Comparison of ENCODE assay signal across 8 mouse cellular contexts in genomic region chr17:46857361-46857902, GRCm38 (mm10). TPM values are rescaled to one million over a fixed set of nuclear protein-coding genes. Genes with fewer than 3 reads are reported as not detected.
DNase-seq lines count a peak whose midpoint lies in the region; ATAC-seq lines count a peak whose summit lies in the region.

No protein-coding gene starts in this region.

- H3K36me3 ChIP-seq in embryonic facial prominence, embryonic 11.5 days (replicated peaks; ENCODE audit: control insufficient read depth, insufficient read depth, low read depth, low read length): no peaks in the 10 kb centered on the region
- 0 out of 2 replicates have a peak, but pooled peaks cover 5% of the 10 kb centered on the region for H3K36me3 ChIP-seq in limb, embryonic 13.5 days
- no peaks in the 10 kb centered on the region for H3K36me3 ChIP-seq in midbrain, embryonic 16.5 days (ENCODE audit: control insufficient read depth, insufficient read depth, low read length)

- H3K4me1 ChIP-seq in embryonic facial prominence, embryonic 11.5 days (ENCODE audit: control insufficient read depth, insufficient read depth, low read length): peaks cover 2% of the 10 kb centered on the region; the same call in 1 of the 2 replicates
- H3K4me1 ChIP-seq in limb, embryonic 13.5 days: peaks cover 40% of the 10 kb centered on the region
- peaks cover 43% of the 10 kb centered on the region for H3K4me1 ChIP-seq in midbrain, embryonic 16.5 days (ENCODE audit: control insufficient read depth, insufficient read depth, low read length)

- DNase-seq in spleen, adult 18-20 months: peak; percentile 72 to 75
- DNase-seq in spleen, adult 12 weeks (ENCODE audit: low spot score): no peak
- DNase-seq in embryonic facial prominence, embryonic 11.5 days (ENCODE audit: low spot score): no peak
- DNase-seq in heart, adult 11 months: peak; percentile 99
- peak; percentile 82 for DNase-seq in kidney, adult 18-20 months
- DNase-seq in spleen, postnatal 4 days (ENCODE audit: low spot score in 2 of 2): peak; percentile 75 to 90

- ATAC-seq in embryonic facial prominence, embryonic 11.5 days (replicated peaks; ENCODE audit: insufficient number of reproducible peaks, low FRiP score, low TSS enrichment, low read depth): peak; percentile 80
- ATAC-seq in limb, embryonic 13.5 days (ENCODE audit: low FRiP score, low read depth): peak; percentile 81
- ATAC-seq in midbrain, embryonic 16.5 days: peak; percentile 76

- WGBS in embryonic facial prominence, embryonic 11.5 days: under 1% methylated on average over 35 of the region's 52 CpGs
- WGBS in limb, embryonic 13.5 days: 0% methylated on average over 46 of the region's 52 CpGs
- 0% methylated on average over 16 of the region's 52 CpGs for WGBS in midbrain, embryonic 16.5 days

- H3K27me3 ChIP-seq in embryonic facial prominence, embryonic 11.5 days (ENCODE audit: control insufficient read depth, insufficient read depth, low read length): no peaks in the 10 kb centered on the region
- no peaks in the 10 kb centered on the region for H3K27me3 ChIP-seq in limb, embryonic 13.5 days
- no peaks in the 10 kb centered on the region for H3K27me3 ChIP-seq in midbrain, embryonic 16.5 days (ENCODE audit: control insufficient read depth, insufficient read depth, low read depth, low read length)

- peak overlapping the region; percentile 98 for H3K9ac ChIP-seq in embryonic facial prominence, embryonic 11.5 days (replicated peaks; ENCODE audit: low read length)
- peak overlapping the region; percentile 100 for H3K9ac ChIP-seq in limb, embryonic 13.5 days
- H3K9ac ChIP-seq in midbrain, embryonic 16.5 days (ENCODE audit: low read depth, low read length): peak overlapping the region; percentile 83

- H3K4me2 ChIP-seq in embryonic facial prominence, embryonic 11.5 days (ENCODE audit: low read depth, low read length): peak overlapping the region; percentile 32
- H3K4me2 ChIP-seq in limb, embryonic 13.5 days (replicated peaks): peak overlapping the region; percentile 73
- peak overlapping the region; percentile 73 for H3K4me2 ChIP-seq in midbrain, embryonic 16.5 days (ENCODE audit: low read length)

- H3K27ac ChIP-seq in embryonic facial prominence, embryonic 11.5 days (replicated peaks; ENCODE audit: low read depth, low read length): peak overlapping the region; percentile 100
- peak overlapping the region; percentile 100 for H3K27ac ChIP-seq in limb, embryonic 13.5 days
- peak overlapping the region; percentile 100 for H3K27ac ChIP-seq in midbrain, embryonic 16.5 days (ENCODE audit: low read length)

- no peaks in the 10 kb centered on the region for H3K9me3 ChIP-seq in embryonic facial prominence, embryonic 11.5 days (replicated peaks; ENCODE audit: control insufficient read depth, low read length)
- no peaks in the 10 kb centered on the region for H3K9me3 ChIP-seq in limb, embryonic 13.5 days
- no peaks in the 10 kb centered on the region for H3K9me3 ChIP-seq in midbrain, embryonic 16.5 days (replicated peaks; ENCODE audit: control insufficient read depth, low read length, poor library complexity, severe bottlenecking)

- peak overlapping the region; percentile 84 for H3K4me3 ChIP-seq in embryonic facial prominence, embryonic 11.5 days (ENCODE audit: low read depth, low read length)
- H3K4me3 ChIP-seq in limb, embryonic 13.5 days: peak overlapping the region; percentile 94
- peak overlapping the region; percentile 56 for H3K4me3 ChIP-seq in midbrain, embryonic 16.5 days (ENCODE audit: low read depth, low read length)

RNA-seq across cellular contexts. Expression of gene Bicral, which starts 0.8 kb away (rescaled TPM):
- 4.7 TPM in 2 replicates for polyA plus RNA-seq in embryonic facial prominence, embryonic 11.5 days (2014; fragmentation: Nextera tagmentation; extraction: Ambion mirVana)
- 3.9 and 4.6 TPM in 2 replicates for polyA plus RNA-seq in limb, embryonic 13.5 days (2015; fragmentation: Nextera tagmentation; extraction: Ambion mirVana)
- polyA plus RNA-seq in midbrain, embryonic 16.5 days (2015; fragmentation: Nextera tagmentation; extraction: Ambion mirVana): 9.5 and 10.9 TPM in 2 replicates

RNA-seq across cellular contexts. Expression of gene Tbcc, which starts 33.1 kb away (rescaled TPM):
- polyA plus RNA-seq in embryonic facial prominence, embryonic 11.5 days (2014; fragmentation: Nextera tagmentation; extraction: Ambion mirVana): 73.7 and 78.8 TPM in 2 replicates
- polyA plus RNA-seq in limb, embryonic 13.5 days (2015; fragmentation: Nextera tagmentation; extraction: Ambion mirVana): 57.8 and 58.0 TPM in 2 replicates
- 49.5 and 52.6 TPM in 2 replicates for polyA plus RNA-seq in midbrain, embryonic 16.5 days (2015; fragmentation: Nextera tagmentation; extraction: Ambion mirVana)

RNA-seq across cellular contexts. Expression of gene Prph2, which starts 52.8 kb away (rescaled TPM):
- not detected in 2 replicates for polyA plus RNA-seq in embryonic facial prominence, embryonic 11.5 days (2014; fragmentation: Nextera tagmentation; extraction: Ambion mirVana)
- not detected in 2 replicates for polyA plus RNA-seq in limb, embryonic 13.5 days (2015; fragmentation: Nextera tagmentation; extraction: Ambion mirVana)
- not detected in 2 replicates for polyA plus RNA-seq in midbrain, embryonic 16.5 days (2015; fragmentation: Nextera tagmentation; extraction: Ambion mirVana)

Comparison
In these comparisons a context has a peak if more than half of its experiments do, and no peak if none do; other contexts are left out.
1. DNase-seq: peak in spleen, adult 18-20 months (2 of 2), heart, adult 11 months (single experiment), kidney, adult 18-20 months (single experiment) and spleen, postnatal 4 days (2 of 2); none in spleen, adult 12 weeks (single experiment) and embryonic facial prominence, embryonic 11.5 days (single experiment).
2. Peak in every context shown above with its lines, with median percentiles within 50 percentile points of each other: ATAC-seq, H3K27ac ChIP-seq, H3K4me2 ChIP-seq, H3K4me3 ChIP-seq and H3K9ac ChIP-seq.